Mouse (Mus musculus) heart, adult 2 months (tissue): ENCODE data around the gene Cd7. TPM values are rescaled to one million over a fixed set of nuclear protein-coding genes. Genes with fewer than 3 reads are reported as not detected.

Experiments
- DNase-seq, 2 experiments: peaks; one replicate each; pipeline ENCODE4 v3.0.0; 2021
- H3K27ac ChIP-seq: fragments of 200-600 bp; 2 replicates; pipeline ENCODE4 v1.8.1; 2022
- H3K27me3 ChIP-seq: fragments of 200-500 bp; 2 replicates; pipeline ENCODE4 v1.6.1; 2012; ENCODE audit warnings: mild to moderate bottlenecking, low read length, inconsistent platforms, mixed read lengths; ENCODE audit not compliant: control insufficient read depth, insufficient read depth
- H3K36me3 ChIP-seq: fragments of 200-500 bp; 2 replicates; pipeline ENCODE4 v1.6.1; 2012; ENCODE audit warnings: low read length, inconsistent platforms; ENCODE audit not compliant: control insufficient read depth, insufficient read depth
- H3K4me1 ChIP-seq: fragments of 200-500 bp; 2 replicates; pipeline ENCODE4 v1.6.1; 2011; ENCODE audit warnings: low read length; ENCODE audit not compliant: control insufficient read depth, insufficient read depth
- H3K4me3 ChIP-seq: fragments of 200-600 bp; 2 replicates; pipeline ENCODE4 v1.8.1; 2022
- H3K79me2 ChIP-seq: fragments of 200-500 bp; replicated peaks from 2 replicates; pipeline ENCODE4 v1.6.1; 2012; ENCODE audit warnings: mild to moderate bottlenecking, inconsistent platforms, low read length, moderate library complexity, mixed read lengths; ENCODE audit not compliant: control insufficient read depth, insufficient read depth
- H3K9ac ChIP-seq: fragments of 200-500 bp; 2 replicates; pipeline ENCODE4 v1.6.1; 2012; ENCODE audit warnings: low read depth, mild to moderate bottlenecking, control low read depth, inconsistent platforms, low read length, mixed read lengths
- CTCF ChIP-seq: fragments of 200-600 bp; IDR thresholded peaks from 2 replicates; pipeline ENCODE4 v1.8.1; 2022; ENCODE audit warnings: antibody characterized with exemption, mild to moderate bottlenecking, moderate library complexity
- EP300 ChIP-seq: fragments of 200-500 bp; IDR thresholded peaks from 2 replicates; pipeline ENCODE4 v1.6.1; 2011; ENCODE audit warnings: low read depth, low read length, control low read depth; ENCODE audit not compliant: insufficient read depth
- POLR2A ChIP-seq: fragments of 200-500 bp; IDR thresholded peaks from 2 replicates; pipeline ENCODE4 v1.6.1; 2011; ENCODE audit warnings: mild to moderate bottlenecking, low read depth, low read length, control low read depth; ENCODE audit not compliant: insufficient read depth
- WGBS: fragments of 180-500 bp; shearing (Covaris S2); methylation state at CpG from one replicate; pipeline ENCODE4 v1.1.7; 2018; 5-methylcytosine and 5-hydroxymethylcytosine counted together
- intact Hi-C: fragments of 180-260 bp; cut with DNase I; formaldehyde crosslinking; loops from one replicate; pipeline ENCODE4 v1.15.1; 2025
- polyA plus RNA-seq: library from polyadenylated mRNA; depleted of rRNA; stranded (reverse); fragments of >200 nt; gene quantifications from 2 replicates; pipeline ENCODE4 v1.2.3, GENCODE M21; 2012
- total RNA-seq, 2 experiments: library from RNA; stranded (reverse); gene quantifications; 2 replicates each; pipeline ENCODE4 v1.2.3; 2021

Cd7 gene
- total and polyA plus RNA-seq, 3 experiments, result 0.23 to 1.9 (median 0.26) TPM

GRCm38 (mm10) chr11:121059471-121059870 is 20.3 kb upstream of the Cd7 start:
- peaks cover 2% of the 10 kb centered on the region; the same call in 1 of the 2 replicates for H3K4me1 ChIP-seq
- no peaks in the 10 kb centered on the region for H3K79me2 ChIP-seq
- intact Hi-C loops, result no loop called here
- H3K36me3 ChIP-seq, result no peaks in the 10 kb centered on the region
- WGBS, result 91% methylated on average over 4 of the region's 4 CpGs
- H3K27me3 ChIP-seq, result no peaks in the 10 kb centered on the region
- no peak for TF ChIP-seq EP300
- TF ChIP-seq POLR2A, result no peak
- no peak for TF ChIP-seq CTCF
- no peak for DNase-seq
- no peak overlapping the region for H3K9ac ChIP-seq
- H3K4me3 ChIP-seq, result no peak overlapping the region
- no peak overlapping the region for H3K27ac ChIP-seq

GRCm38 (mm10) chr11:121058956-121059355 is 19.7 kb upstream of the Cd7 start:
- DNase-seq, result no peak

GRCm38 (mm10) chr11:121058122-121058521 is 18.9 kb upstream of the Cd7 start:
- no peak for TF ChIP-seq CTCF
- no peak for TF ChIP-seq POLR2A
- TF ChIP-seq EP300, result no peak
- Histone ChIP-seq H3K4me1 (peaks cover 2% of the 10 kb centered on the region), H3K9ac (no peak overlapping the region), H3K27me3 (no peaks in the 10 kb centered on the region), H3K36me3 (no peaks in the 10 kb centered on the region), H3K27ac (no peak overlapping the region), H3K4me3 (no peak overlapping the region), H3K79me2 (no peaks in the 10 kb centered on the region)
- no peak for DNase-seq
- 59% methylated on average over 5 of the region's 5 CpGs for WGBS
- intact Hi-C loops, result no loop called here

More at GRCm38 (mm10) chr11:121058956-121059355, 19.7 kb upstream of the Cd7 start:
- Histone ChIP-seq H3K79me2 (no peaks in the 10 kb centered on the region), H3K36me3 (no peaks in the 10 kb centered on the region), H3K27me3 (no peaks in the 10 kb centered on the region), H3K4me1 (peaks cover 2% of the 10 kb centered on the region; the same call in 1 of the 2 replicates), H3K27ac (no peak overlapping the region), H3K9ac (no peak overlapping the region), H3K4me3 (no peak overlapping the region)
- WGBS, result 76% methylated on average over 4 of the region's 4 CpGs
- TF ChIP-seq EP300, result no peak
- no peak for TF ChIP-seq CTCF
- TF ChIP-seq POLR2A, result no peak
- intact Hi-C loops, result no loop called here

- no peak overlapping the region for H3K9ac ChIP-seq
- H3K4me3 ChIP-seq, result no peak overlapping the region
- H3K27ac ChIP-seq, result no peak overlapping the region
- DNase-seq, result no peak
- 53% methylated on average over 7 of the region's 7 CpGs for WGBS
- H3K4me1 ChIP-seq, result peaks cover under 1% of the 10 kb centered on the region
- TF ChIP-seq EP300 (no peak), CTCF (no peak), POLR2A (no peak)
- intact Hi-C loops, result no loop called here
- no peaks in the 10 kb centered on the region for H3K79me2 ChIP-seq
- no peaks in the 10 kb centered on the region for H3K27me3 ChIP-seq
- H3K36me3 ChIP-seq, result no peaks in the 10 kb centered on the region
These were observed 17.5 kb upstream of the Cd7 start for GRCm38 (mm10) chr11:121056536-121057236.

- intact Hi-C loops, result no loop called here
- Histone ChIP-seq H3K4me1 (no peaks in the 10 kb centered on the region; the same call in 1 of the 2 replicates), H3K36me3 (no peaks in the 10 kb centered on the region), H3K4me3 (no peak overlapping the region), H3K27ac (no peak overlapping the region), H3K79me2 (no peaks in the 10 kb centered on the region), H3K27me3 (no peaks in the 10 kb centered on the region), H3K9ac (no peak overlapping the region)
- peak; percentile 69 to 79 for DNase-seq
- WGBS, result 21% methylated on average over 8 of the region's 8 CpGs
- TF ChIP-seq EP300 (0 out of 2 replicates have a peak, but pooled peaks have one; percentile 52), POLR2A (no peak), CTCF (peak; percentile 98; the same call in 1 of the 2 replicates)
These were observed 14.3 kb upstream of the Cd7 start for GRCm38 (mm10) chr11:121053536-121053935.

GRCm38 (mm10) chr11:121052387-121052786 is 13.2 kb upstream of the Cd7 start:
- no peak for TF ChIP-seq EP300
- TF ChIP-seq CTCF, result no peak
- TF ChIP-seq POLR2A, result no peak
- Histone ChIP-seq H3K4me3 (no peak overlapping the region), H3K27me3 (no peaks in the 10 kb centered on the region), H3K27ac (no peak overlapping the region), H3K9ac (no peak overlapping the region), H3K4me1 (no peaks in the 10 kb centered on the region; the same call in 1 of the 2 replicates), H3K36me3 (no peaks in the 10 kb centered on the region), H3K79me2 (no peaks in the 10 kb centered on the region)
- intact Hi-C loops, result no loop called here
- WGBS, result 73% methylated on average over 4 of the region's 4 CpGs
- no peak for DNase-seq
